Mouse (Mus musculus): ENCODE results near the gene Pgbd5. TPM values are rescaled to one million over a fixed set of nuclear protein-coding genes. Genes with fewer than 3 reads are reported as not detected.

Pgbd5 gene
- polyA plus RNA-seq, 1 experiment from 2014 or later, result 10.3 TPM

DNA sequence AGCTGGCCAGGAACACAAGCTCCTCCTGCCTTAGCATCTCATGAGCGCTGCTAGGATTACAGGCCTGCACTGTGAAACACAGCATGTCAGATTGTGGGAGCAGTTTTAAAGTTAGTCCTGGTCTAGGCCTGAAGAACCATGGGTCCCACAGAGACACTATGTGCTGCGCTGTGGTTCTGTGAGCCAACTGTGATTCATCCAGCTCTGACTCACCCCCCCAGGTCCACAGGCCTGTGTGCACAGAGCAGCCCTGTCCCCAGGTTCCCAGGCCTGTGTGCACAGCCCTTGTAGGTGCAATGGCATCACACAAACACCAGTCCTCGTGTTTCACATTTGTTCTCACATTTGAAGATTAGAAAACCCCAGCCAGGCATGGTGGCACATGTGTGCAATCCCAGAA lies 108.4 kb downstream of the Pgbd5 start:
- H3K4me2 ChIP-seq, result no peak overlapping the region
- no peaks in the 10 kb centered on the region for H3K27me3 ChIP-seq
- 87% methylated on average over 3 of the region's 3 CpGs for WGBS
- H3K9ac ChIP-seq, result no peak overlapping the region; the same call in 1 of the 2 replicates
- no peak for ATAC-seq (ENCODE audit: low FRiP score)
- peaks cover 27% of the 10 kb centered on the region for H3K4me1 ChIP-seq (replicated peaks)
- H3K36me3 ChIP-seq, result peaks cover 81% of the 10 kb centered on the region
- peak overlapping the region; percentile 66 for H3K27ac ChIP-seq
- H3K9me3 ChIP-seq, result no peaks in the 10 kb centered on the region
- H3K4me3 ChIP-seq, result no peak overlapping the region

- peaks cover 23% of the 10 kb centered on the region for H3K4me1 ChIP-seq (replicated peaks)
- WGBS, result 46% methylated on average over 2 of the region's 3 CpGs
- H3K9me3 ChIP-seq, result no peaks in the 10 kb centered on the region
- no peak overlapping the region for H3K4me2 ChIP-seq
- H3K27me3 ChIP-seq, result no peaks in the 10 kb centered on the region
- H3K27ac ChIP-seq, result peak overlapping the region; percentile 66
- ATAC-seq (ENCODE audit: low FRiP score), result peak; percentile 65
- H3K36me3 ChIP-seq, result peaks cover 80% of the 10 kb centered on the region
- no peak overlapping the region for H3K9ac ChIP-seq
- no peak overlapping the region for H3K4me3 ChIP-seq
Observed at GRCm38 (mm10) chr8:124330433-124330832, 109.0 kb downstream of the Pgbd5 start.

DNA sequence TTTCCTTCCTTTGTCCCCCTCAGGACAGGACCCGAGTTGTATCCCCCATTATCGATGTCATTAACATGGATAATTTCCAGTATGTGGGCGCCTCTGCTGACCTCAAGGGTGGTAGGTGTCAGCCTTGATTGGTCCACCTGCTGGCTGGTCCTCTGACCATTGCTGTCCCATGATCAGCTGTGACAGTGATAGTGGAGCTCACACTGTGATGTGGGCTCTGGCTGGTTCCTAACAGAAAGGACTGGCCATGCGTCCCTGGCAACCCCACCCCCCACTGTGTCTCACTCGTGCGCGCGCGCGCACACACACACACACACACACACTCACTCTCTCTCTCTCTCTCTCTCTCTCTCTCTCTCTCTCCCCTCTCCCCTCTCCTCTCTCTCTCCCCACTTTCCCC lies 109.8 kb downstream of the Pgbd5 start:
- no peak for ATAC-seq (ENCODE audit: low FRiP score)
- no peak overlapping the region for H3K4me2 ChIP-seq
- no peaks in the 10 kb centered on the region for H3K9me3 ChIP-seq
- 38% methylated on average over 10 of the region's 10 CpGs for WGBS
- H3K36me3 ChIP-seq, result peaks cover 80% of the 10 kb centered on the region
- no peak overlapping the region for H3K9ac ChIP-seq
- H3K27ac ChIP-seq, result peak overlapping the region; percentile 52; the same call in 1 of the 2 replicates
- H3K27me3 ChIP-seq, result no peaks in the 10 kb centered on the region
- peaks cover 20% of the 10 kb centered on the region for H3K4me1 ChIP-seq (replicated peaks)
- no peak overlapping the region for H3K4me3 ChIP-seq

DNA sequence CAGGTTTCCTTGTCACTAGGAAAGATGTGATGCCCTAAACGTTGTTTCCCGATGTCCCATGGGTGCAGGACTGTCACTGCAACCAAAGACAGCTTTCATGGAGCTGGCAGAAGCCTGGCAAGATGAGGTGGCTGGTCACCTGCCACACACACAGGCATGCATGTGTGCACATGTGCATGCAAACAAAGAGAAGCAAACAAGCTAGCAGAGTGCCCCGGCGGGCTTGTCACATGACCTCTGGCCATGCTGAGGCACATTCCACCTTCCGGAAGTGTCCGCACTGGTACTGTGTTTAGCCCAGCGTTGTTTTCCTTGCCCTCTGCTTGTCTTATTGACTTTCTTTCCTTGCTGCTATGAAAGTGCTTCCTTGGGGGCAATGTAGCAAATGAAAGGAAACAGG lies 111.2 kb downstream of the Pgbd5 start:
- H3K4me1 ChIP-seq (replicated peaks), result peaks cover 20% of the 10 kb centered on the region

DNA sequence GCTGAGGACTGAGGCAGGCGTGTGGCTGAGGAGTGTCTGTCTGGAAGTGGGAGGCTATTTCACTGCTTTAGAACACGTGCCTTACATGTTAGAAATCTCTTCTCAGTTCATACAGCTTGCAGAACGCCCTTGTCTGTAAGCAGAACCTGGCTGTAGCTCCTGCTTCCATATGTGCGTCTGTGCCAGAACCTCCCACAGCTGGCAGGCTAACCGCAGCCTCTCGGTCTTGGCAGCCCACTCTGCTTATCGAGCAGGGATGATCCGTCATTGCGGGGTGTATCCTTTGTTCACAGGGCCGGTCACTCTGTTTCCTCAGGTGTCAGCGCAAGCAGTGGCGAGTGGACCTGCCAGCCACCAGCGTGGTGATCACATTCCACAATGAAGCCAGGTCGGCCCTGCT lies 116.1 kb downstream of the Pgbd5 start:
- no peak overlapping the region for H3K27ac ChIP-seq

More for the DNA sequence above, 111.2 kb downstream of the Pgbd5 start:
- H3K9me3 ChIP-seq, result no peaks in the 10 kb centered on the region
- no peak overlapping the region for H3K4me2 ChIP-seq
- H3K9ac ChIP-seq, result no peak overlapping the region
- no peaks in the 10 kb centered on the region for H3K27me3 ChIP-seq
- WGBS, result 82% methylated on average over 7 of the region's 7 CpGs
- no peak overlapping the region for H3K4me3 ChIP-seq
- no peak for ATAC-seq (ENCODE audit: low FRiP score)
- no peak overlapping the region for H3K27ac ChIP-seq
- peaks cover 80% of the 10 kb centered on the region for H3K36me3 ChIP-seq

DNA sequence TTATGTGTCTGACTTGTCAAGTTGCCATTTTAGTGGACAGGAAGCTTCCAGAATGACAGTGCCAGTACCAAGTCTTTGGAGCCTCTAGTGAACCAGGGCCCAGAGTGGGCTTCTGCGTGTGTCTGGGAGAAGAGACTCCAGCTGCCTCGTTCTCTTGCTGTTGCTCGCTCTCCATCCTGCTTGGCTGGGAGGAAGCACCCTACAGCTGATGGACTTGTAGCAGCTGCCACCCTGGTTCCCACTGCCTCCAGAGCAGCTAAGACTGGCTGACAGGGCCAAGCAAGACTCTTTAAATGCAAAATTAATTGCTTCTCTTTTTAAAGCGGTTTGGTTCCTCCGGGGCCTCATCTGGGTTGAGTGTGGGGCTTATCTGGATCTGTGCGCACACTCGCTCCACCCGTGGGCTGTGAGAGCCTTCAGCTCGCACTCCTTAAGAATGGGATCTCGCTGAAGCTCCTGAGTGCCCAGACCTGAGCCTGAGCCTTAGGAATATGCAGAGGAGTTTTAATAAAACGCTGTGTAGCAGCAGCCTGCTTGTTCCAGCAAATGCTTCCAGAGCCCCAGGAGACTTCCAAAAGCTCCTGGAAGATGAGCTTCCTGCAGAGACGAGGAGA lies 118.1 kb downstream of the Pgbd5 start:
- no peaks in the 10 kb centered on the region for H3K27me3 ChIP-seq
- peaks cover 66% of the 10 kb centered on the region for H3K4me1 ChIP-seq (replicated peaks)
- WGBS, result 34% methylated on average over 12 of the region's 12 CpGs
- peak overlapping the region; percentile 31 for H3K4me2 ChIP-seq
- H3K9ac ChIP-seq, result peak overlapping the region; percentile 39; the same call in 1 of the 2 replicates
- no peaks in the 10 kb centered on the region for H3K9me3 ChIP-seq
- H3K27ac ChIP-seq, result peak overlapping the region; percentile 80
- no peak overlapping the region for H3K4me3 ChIP-seq
- ATAC-seq (ENCODE audit: low FRiP score), result peak; percentile 50; the same call in 1 of the 2 replicates
- H3K36me3 ChIP-seq, result peaks cover 29% of the 10 kb centered on the region

More for the DNA sequence above, 116.1 kb downstream of the Pgbd5 start:
- H3K9ac ChIP-seq, result no peak overlapping the region
- H3K9me3 ChIP-seq, result no peaks in the 10 kb centered on the region
- no peak for ATAC-seq (ENCODE audit: low FRiP score)
- peaks cover 47% of the 10 kb centered on the region for H3K4me1 ChIP-seq (replicated peaks)
- no peak overlapping the region for H3K4me2 ChIP-seq
- 93% methylated on average over 14 of the region's 14 CpGs for WGBS
- no peaks in the 10 kb centered on the region for H3K27me3 ChIP-seq
- peaks cover 49% of the 10 kb centered on the region for H3K36me3 ChIP-seq
- H3K4me3 ChIP-seq, result no peak overlapping the region

- ATAC-seq (ENCODE audit: low FRiP score), result no peak
- Histone ChIP-seq H3K27ac (no peak overlapping the region), H3K36me3 (peaks cover 10% of the 10 kb centered on the region), H3K27me3 (no peaks in the 10 kb centered on the region), H3K9ac (no peak overlapping the region), H3K9me3 (no peaks in the 10 kb centered on the region), H3K4me1 (replicated peaks) (peaks cover 83% of the 10 kb centered on the region), H3K4me3 (no peak overlapping the region), H3K4me2 (no peak overlapping the region)
- WGBS, result 87% methylated on average over 4 of the region's 4 CpGs
Observed at GRCm38 (mm10) chr8:124319316-124319652, 120.2 kb downstream of the Pgbd5 start.

Other genes with a start within 250 kb of the Pgbd5 start
- gene Galnt2, start 208.3 kb downstream of the Pgbd5 start, polyA plus RNA-seq (2015; fragmentation: Nextera tagmentation; extraction: Ambion mirVana), result 49.9 and 52.8 TPM in 2 replicates
- 35.2 and 35.8 TPM in 2 replicates for gene Cog2, start 81.1 kb upstream of the Pgbd5 start, polyA plus RNA-seq (2015; fragmentation: Nextera tagmentation; extraction: Ambion mirVana)
- gene Agt, start 130.0 kb upstream of the Pgbd5 start, polyA plus RNA-seq (2015; fragmentation: Nextera tagmentation; extraction: Ambion mirVana), result 0.17 and 0.26 TPM in 2 replicates
- gene Capn9, start 136.5 kb upstream of the Pgbd5 start, polyA plus RNA-seq (2015; fragmentation: Nextera tagmentation; extraction: Ambion mirVana), result 0.06 and 0.10 TPM in 2 replicates
- gene 2310022B05Rik, start 223.7 kb upstream of the Pgbd5 start, polyA plus RNA-seq (2015; fragmentation: Nextera tagmentation; extraction: Ambion mirVana), result 18.4 and 19.1 TPM in 2 replicates